Mouse (Mus musculus): ENCODE measurements at regions not wholly inside any gene's neighbourhood (a gene's known extent, or its start where the extent isn't known, plus 50 kb on each side); places are given as distances from the start of the nearest gene placed in this dataset.

- no peak for DNase-seq (ENCODE audit: low read depth)
- TF ChIP-seq CTCF (IDR thresholded peaks at IDR 0.05; ENCODE audit: borderline replicate concordance, extremely low read depth, insufficient read depth, insufficient read length): no peak
- TF ChIP-seq POLR2A (IDR thresholded peaks at IDR 0.05; ENCODE audit: borderline replicate concordance, extremely low read depth, insufficient read depth, insufficient read length, poor library complexity, severe bottlenecking): no peak
These were observed 458.7 kb downstream of the Tmem135 start for GRCm38 (mm10) chr7:88945338-88945737.

GRCm38 (mm10) chr7:88944936-88945335 lies 459.1 kb downstream of the Tmem135 start:
- no peak for TF ChIP-seq CTCF (IDR thresholded peaks at IDR 0.05; ENCODE audit: borderline replicate concordance, extremely low read depth, insufficient read depth, insufficient read length)
- no peak for TF ChIP-seq POLR2A (IDR thresholded peaks at IDR 0.05; ENCODE audit: borderline replicate concordance, extremely low read depth, insufficient read depth, insufficient read length, poor library complexity, severe bottlenecking)
- peak; percentile 22 for DNase-seq (ENCODE audit: low read depth)

GRCm38 (mm10) chr7:88941246-88941910 lies 462.6 kb downstream of the Tmem135 start:
- TF ChIP-seq CTCF (IDR thresholded peaks at IDR 0.05; ENCODE audit: borderline replicate concordance, extremely low read depth, insufficient read depth, insufficient read length): no peak
- TF ChIP-seq POLR2A (IDR thresholded peaks at IDR 0.05; ENCODE audit: borderline replicate concordance, extremely low read depth, insufficient read depth, insufficient read length, poor library complexity, severe bottlenecking): no peak
- peak; percentile 35 for DNase-seq (ENCODE audit: low read depth)

GRCm38 (mm10) chr7:88940196-88940595 lies 463.8 kb downstream of the Tmem135 start:
- TF ChIP-seq CTCF (IDR thresholded peaks at IDR 0.05; ENCODE audit: borderline replicate concordance, extremely low read depth, insufficient read depth, insufficient read length) (no peak), POLR2A (IDR thresholded peaks at IDR 0.05; ENCODE audit: borderline replicate concordance, extremely low read depth, insufficient read depth, insufficient read length, poor library complexity, severe bottlenecking) (no peak)
- DNase-seq (ENCODE audit: low read depth): no peak

- peak; percentile 32 for DNase-seq (ENCODE audit: low read depth)
These were observed 475.7 kb downstream of the Tmem135 start for GRCm38 (mm10) chr7:88928245-88928795.

More at GRCm38 (mm10) chr7:88928245-88928795, 475.7 kb downstream of the Tmem135 start:
- no peak for TF ChIP-seq POLR2A (IDR thresholded peaks at IDR 0.05; ENCODE audit: borderline replicate concordance, extremely low read depth, insufficient read depth, insufficient read length, poor library complexity, severe bottlenecking)
- TF ChIP-seq CTCF (IDR thresholded peaks at IDR 0.05; ENCODE audit: borderline replicate concordance, extremely low read depth, insufficient read depth, insufficient read length): no peak
